Mouse (Mus musculus) brain, adult 2 months (tissue): Measurements from ENCODE around the gene Hist3h2a.

Experiments
- DNase-seq: peaks from one replicate; pipeline ENCODE4 v3.0.0; 2011; ENCODE audit warnings: low read depth, low spot score

The Hist3h2a gene

DNA sequence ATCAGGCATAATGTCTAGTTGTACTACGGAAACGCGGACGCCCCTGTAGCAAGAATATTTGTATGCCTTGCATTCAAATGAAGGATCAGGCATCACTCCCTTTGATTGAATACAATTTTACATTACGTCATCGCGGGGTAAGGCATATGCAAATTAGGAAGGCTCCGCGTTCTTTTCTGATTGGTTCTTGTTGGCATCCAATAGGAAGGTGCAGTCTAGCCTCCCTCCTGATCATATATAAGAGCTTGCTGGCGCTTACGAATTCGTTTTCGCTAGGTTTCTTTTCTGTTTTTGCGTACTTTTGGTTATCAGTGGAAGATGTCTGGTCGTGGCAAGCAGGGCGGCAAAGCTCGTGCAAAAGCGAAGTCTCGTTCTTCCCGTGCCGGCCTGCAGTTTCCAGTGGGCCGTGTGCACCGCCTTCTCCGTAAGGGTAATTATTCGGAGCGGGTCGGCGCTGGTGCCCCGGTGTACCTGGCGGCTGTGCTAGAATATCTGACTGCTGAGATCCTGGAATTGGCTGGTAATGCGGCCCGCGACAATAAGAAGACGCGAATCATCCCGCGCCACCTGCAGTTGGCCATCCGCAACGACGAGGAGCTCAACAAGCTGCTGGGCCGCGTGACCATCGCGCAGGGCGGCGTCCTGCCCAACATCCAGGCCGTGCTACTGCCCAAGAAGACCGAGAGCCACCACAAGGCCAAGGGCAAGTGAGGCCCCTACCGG is at the start of gene Hist3h2a, which contains the start of gene Trim17:
Gene Hist3h2a, plus strand, starts transcription at position 266 of the 723 bp plus-strand sequence.
Gene Trim17, plus strand, starts transcription at position 266 of the 723 bp plus-strand sequence.
- DNase-seq = peak; percentile 100

DNA sequence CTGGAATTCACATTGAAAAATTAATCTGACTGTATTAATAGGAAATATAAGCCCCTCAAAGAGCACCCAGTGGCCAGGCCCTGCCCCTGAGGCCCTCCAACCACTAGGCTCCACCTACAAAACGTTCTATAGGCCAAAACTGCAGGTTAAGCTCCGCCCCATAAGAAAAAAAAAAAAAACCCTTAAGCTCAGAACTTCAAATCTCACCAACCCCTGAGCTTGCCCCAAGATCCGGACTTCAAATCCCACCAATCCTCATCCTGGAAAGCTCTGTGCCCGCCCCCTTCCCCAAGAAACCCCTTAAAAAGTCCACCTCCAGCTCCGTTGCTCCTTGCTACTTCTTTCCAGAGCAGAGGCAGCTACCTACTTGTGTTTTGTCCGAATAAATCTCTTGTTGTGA is 49.6 kb upstream of the Hist3h2a start:
- DNase-seq = peak; percentile 69

DNA sequence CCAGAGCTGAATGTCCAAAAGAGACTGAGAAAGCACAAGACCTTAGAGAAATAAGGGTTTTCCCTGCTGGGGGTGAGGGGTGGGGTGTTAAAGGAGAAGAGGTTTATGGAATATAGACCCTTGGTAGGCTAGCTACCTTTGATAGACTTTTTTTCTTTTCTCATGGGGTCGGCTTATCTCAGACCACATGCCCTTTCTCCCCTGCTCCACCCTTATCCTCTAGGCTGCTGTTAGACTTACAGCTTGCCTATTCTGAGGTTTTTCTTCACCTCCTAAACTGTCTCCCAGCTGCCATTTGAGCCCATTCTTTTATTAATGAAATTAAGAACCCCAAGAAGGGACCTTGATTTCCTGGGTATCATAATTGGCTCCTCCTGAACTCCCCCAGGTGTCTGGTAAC is 40.7 kb upstream of the Hist3h2a start:
- DNase-seq = no peak

- peak; percentile 58 for DNase-seq
Observed at GRCm38 (mm10) chr11:58914461-58915028, 39.9 kb upstream of the Hist3h2a start.

DNA sequence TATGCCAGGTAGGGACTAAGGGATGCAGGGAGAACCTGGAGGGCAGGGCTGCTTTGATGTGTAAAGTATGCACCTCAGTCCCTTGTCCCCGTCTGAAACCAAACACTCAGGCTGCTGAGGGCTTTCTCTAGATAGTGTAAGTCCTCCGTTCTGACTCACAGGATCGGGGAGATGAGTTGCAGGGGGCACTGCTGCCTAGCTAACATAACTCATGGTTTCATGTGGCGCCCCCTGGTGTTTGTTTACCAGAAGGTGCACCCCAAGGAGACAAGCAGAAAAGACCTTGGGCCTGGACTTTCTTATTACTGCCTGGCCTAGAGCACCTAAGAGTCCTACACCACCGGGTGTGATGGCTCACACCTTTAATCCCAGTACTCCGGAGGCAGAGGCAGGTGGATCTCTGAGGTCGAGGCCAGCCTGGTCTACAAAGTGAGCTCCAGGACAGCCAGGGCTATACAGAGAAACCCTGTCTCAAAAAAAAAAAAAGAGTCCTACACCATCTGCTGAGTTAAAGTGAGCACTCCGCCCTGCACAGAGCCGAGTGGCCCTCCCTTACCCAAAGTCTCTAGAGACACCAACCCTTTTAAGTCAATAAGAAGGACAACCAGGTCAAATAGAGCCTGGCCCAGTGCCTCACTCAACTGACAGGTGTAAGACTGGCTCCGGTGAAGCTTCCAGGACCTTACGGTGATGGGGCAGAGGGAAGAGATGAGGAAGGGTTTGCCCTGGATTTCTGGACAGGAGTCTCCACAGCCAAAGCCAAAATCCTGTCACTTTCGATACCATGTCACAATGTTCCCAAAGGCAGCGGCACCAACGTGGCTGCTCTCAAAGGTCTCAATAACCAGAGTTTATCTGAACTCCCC is 37.4 kb upstream of the Hist3h2a start:
- peak; percentile 70 for DNase-seq

GRCm38 (mm10) chr11:58917745-58918366 is 36.6 kb upstream of the Hist3h2a start, which contains the start of gene Btnl10:
TSS of gene Btnl10 (plus strand) at chr11:58917908.
- no peak for DNase-seq

DNA sequence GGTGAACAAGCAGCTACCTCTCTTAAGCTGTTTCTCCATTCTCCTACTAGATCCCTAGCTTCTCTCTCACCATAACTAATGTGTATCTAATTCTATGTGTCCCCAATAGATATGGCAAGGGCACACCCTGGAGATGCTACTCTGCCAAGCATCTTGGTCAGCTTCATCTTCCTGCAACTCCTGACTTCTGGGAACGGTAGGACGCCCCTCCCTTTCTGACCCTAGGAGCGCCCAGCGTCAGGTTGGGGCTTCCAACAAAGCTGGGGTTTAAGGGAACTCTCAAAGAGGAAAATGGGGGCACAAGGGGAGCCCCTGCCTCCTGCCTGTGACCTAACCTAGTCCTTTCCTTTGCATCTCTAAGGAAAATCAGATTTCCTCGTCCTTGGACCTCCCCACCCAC is 35.7 kb upstream of the Hist3h2a start:
- DNase-seq = no peak

DNA sequence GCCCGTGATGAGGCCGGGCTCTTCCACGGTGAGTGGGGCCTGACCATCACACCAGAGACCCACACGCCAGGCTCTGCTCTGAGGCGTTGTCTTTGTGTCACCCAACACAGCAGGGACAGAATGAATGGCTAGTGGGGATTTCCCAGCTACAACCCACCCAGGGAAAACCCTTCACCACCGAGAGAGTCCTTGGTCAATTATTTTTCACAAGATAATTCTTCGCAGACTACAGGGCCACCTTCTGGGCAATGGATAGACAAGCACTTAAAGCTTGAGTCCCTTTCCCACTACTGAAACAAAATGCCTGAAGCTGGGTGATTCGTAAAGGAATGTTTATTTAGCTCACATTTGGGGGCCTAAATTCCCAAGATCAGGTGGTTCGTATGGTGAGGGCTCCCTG is 32.1 kb upstream of the Hist3h2a start:
- DNase-seq = no peak

- DNase-seq = no peak
Observed at GRCm38 (mm10) chr11:58926651-58927050, 27.8 kb upstream of the Hist3h2a start.

- no peak for DNase-seq
Observed at GRCm38 (mm10) chr11:58927053-58927452, 27.4 kb upstream of the Hist3h2a start.

DNA sequence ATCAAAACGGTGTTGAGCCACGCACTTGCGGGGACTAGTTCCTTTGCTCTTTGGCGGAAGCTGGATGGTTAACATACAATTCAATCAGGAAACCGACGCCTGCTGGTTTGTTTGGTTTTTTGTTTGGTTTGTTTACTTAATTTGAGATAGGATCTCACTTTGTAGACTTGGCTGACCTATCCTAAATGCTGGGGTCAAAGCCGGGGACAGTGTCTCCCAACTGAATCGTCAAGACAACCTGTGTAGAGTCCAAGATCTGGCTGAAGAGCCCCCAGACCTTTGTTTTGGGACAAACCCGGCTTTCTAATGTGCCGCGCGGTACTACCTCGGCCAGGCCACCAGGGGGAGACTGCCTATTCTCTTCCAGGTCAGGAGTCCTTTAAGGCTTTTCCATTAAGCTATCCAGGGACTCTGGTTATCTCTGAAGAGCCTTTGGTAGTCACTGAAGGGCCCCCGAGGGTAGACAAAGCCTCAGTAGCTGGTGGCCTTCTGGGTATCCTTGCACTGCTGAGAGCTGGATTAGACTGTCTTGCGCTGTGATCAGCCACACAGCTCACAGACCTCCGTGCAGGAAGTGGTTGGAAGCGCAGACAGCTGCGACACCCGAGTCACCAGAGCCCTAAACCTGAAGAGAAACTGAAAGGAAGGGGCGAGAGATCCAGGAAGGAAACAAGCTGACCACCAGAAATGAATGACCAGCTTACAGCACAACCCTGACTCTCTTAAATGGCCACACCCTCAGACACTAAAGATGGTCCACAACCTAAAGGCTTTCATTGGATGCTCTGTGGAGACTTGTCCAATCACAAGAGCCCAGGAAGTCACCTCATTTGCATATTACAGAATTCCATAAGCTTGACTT is 26.5 kb upstream of the Hist3h2a start:
- peak; percentile 76 for DNase-seq

- DNase-seq = no peak
Observed at GRCm38 (mm10) chr11:58929055-58929454, 25.4 kb upstream of the Hist3h2a start.

DNA sequence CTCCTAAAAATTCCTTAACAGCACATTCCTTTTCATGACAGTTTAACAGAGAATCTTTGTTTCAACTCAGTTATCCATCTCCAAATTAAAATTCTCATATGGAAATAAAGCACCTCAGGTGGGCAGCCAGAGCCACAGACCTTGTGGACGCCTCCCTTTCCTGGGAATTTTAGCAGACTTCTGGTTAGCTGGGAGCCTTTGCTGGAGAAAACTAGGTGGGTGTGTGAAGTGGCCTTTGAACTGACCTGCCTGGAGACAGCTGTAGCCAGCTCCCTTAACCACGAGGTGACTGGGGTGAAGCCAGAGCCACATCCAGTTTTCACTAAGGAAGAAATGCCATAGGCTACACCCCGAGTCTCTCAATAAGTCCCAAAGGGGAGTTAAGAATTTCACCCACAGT is 24.8 kb upstream of the Hist3h2a start:
- DNase-seq = no peak

- DNase-seq = no peak
Observed at GRCm38 (mm10) chr11:58930254-58930653, 24.2 kb upstream of the Hist3h2a start.

DNA sequence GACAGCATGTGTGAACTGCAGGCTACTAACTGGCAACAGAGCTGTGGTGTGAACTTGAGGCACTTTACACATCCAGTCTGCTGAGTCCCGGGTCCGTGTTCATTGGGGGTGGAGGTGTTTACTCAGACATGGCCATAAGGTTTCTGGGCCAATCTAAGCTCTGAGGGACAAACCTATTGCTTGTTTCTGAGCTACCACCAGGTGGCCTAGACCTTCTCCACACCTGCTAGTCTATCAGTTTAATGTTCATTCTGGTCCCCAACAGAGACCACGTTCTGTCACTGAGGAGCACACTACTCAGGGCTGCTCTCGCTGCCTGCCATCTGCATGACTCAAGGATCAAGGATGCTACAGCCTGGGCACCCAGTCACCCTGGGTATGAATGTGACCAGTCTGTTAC is 22.9 kb upstream of the Hist3h2a start:
- DNase-seq = peak; percentile 46

- no peak for DNase-seq
Observed at GRCm38 (mm10) chr11:58937909-58938308, 16.6 kb upstream of the Hist3h2a start.

- peak; percentile 99 for DNase-seq
Observed at GRCm38 (mm10) chr11:58938322-58939087, 16.0 kb upstream of the Hist3h2a start, which contains the start of gene Rnf187. TSS of gene Rnf187 (minus strand) at chr11:58938916.

GRCm38 (mm10) chr11:58939088-58939439 is 15.4 kb upstream of the Hist3h2a start:
- DNase-seq = no peak

DNA sequence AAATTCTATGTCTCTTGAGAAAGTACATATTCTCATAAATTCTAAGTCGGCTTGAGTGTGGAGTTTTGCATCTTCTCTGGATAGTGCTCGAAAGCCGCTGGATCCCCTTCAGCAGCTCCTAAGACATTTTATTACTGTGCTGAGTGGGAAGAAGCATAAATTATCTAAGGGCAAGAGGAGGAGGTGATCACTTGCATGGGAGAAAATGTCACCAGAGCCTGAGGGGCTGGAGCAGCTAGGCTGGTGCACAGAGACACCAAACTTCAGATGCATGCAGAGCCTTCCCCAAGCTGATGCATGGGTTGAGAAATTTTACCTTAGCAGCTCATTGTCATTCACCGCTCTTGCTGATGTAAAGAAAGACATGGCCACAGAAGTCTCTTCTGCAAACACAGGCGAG is 10.3 kb upstream of the Hist3h2a start:
- DNase-seq = peak; percentile 60

DNA sequence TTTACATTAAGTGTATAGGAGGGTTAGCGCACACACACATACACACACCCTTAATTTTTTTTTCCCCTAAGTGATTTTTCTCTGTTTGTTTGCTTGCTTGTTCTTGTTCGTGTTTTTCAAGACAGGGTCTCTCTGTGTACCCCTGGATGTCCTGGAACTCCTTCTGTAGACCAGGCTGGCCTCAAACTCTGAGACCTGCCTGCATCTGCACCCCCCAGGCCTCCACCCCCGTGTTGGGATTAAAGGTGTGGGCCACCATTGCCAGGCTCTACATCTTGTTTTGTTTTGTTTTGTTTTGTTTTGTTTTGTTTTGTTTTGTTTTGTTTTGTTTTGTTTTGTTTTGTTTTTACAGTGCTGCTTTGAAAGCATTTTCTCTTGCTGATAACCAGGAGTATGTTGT is 7.2 kb upstream of the Hist3h2a start:
- no peak for DNase-seq
